Comparison of ENCODE assay signal across 8 mouse cellular contexts in the genomic region with DNA sequence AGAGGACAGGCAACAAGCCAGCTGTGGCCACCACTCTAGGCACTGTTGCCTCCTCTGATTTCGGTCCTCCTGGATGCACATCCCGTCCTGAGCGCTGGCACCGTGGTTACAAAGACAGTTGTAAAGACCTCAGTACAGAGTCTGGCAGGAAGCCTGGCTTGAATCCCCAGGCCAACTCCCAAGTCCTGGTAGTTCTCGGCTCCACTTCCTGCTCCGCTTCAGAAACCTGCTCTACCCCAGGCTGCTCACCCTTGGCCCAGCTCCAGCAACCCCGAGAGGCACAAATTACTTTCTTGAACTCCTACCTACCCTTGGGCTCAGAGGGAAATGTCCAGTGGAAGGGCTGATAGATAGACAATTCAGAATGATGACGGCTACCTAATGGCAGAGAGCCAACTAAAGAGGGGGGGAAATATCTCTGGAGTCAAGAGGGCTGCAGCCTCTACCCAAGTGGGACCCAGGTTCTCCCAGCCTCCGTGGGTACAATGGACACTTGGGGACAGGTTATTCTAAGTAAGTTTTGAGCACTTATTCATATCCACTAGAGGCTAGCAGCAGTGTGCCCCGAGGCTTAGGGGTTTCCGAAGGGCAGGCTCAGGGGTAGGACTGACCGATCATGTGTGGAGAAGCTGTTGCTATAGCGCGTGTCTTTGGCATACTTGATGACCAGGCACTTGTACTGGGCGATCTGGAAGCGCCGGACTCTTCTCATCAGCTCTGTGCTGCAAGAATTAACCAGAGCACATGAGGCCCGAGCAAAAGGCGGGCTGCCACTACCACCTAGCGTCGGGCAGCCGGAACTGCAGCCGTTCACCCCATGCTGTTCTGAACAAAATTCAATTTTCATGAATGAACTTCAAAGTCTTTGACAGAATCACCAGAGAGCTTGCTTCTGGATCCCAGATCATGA. TPM values are rescaled to one million over a fixed set of nuclear protein-coding genes. Genes with fewer than 3 reads are reported as not detected.
DNase-seq lines count a peak whose midpoint lies in the region; ATAC-seq lines count a peak whose summit lies in the region.

No protein-coding gene starts in this region.

- no peak overlapping the region for H3K27ac ChIP-seq in hindbrain, embryonic 12.5 days

- H3K9ac ChIP-seq in hindbrain, embryonic 12.5 days, result peak overlapping the region; percentile 57

- H3K36me3 ChIP-seq in hindbrain, embryonic 12.5 days, result peaks cover 6% of the 10 kb centered on the region; the same call in 1 of the 2 replicates

- no peaks in the 10 kb centered on the region for H3K9me3 ChIP-seq in hindbrain, embryonic 12.5 days (replicated peaks)

- peaks cover 40% of the 10 kb centered on the region for H3K4me1 ChIP-seq in hindbrain, embryonic 12.5 days

- DNase-seq in Muller cell, postnatal 12 days (ENCODE audit: inconsistent ontology term), result peak; percentile 88
- DNase-seq in cerebellum, postnatal 10 days, result peak; percentile 84 to 88
- DNase-seq in frontal cortex, postnatal 10 days (ENCODE audit: low spot score in 2 of 2), result peak; percentile 57 to 78
- peak; percentile 77 to 78 for DNase-seq in layer of hippocampus, postnatal 36 days
- DNase-seq in lung, postnatal 25 days (ENCODE audit: low spot score), result peak; percentile 85
- DNase-seq in retina, embryonic 14.5 days (ENCODE audit: low spot score), result peak; percentile 92
- DNase-seq in thymus, postnatal 4 days, result peak; percentile 88

- 26% methylated on average over 23 of the region's 23 CpGs for WGBS in hindbrain, embryonic 12.5 days

- H3K4me2 ChIP-seq in hindbrain, embryonic 12.5 days (replicated peaks), result peak overlapping the region; percentile 90

- peak overlapping the region; percentile 46 for H3K4me3 ChIP-seq in hindbrain, embryonic 12.5 days

- peak; percentile 78 for ATAC-seq in hindbrain, embryonic 12.5 days (ENCODE audit: low FRiP score)

- no peaks in the 10 kb centered on the region for H3K27me3 ChIP-seq in hindbrain, embryonic 12.5 days

RNA-seq across cellular contexts. Expression of gene Afmid, which starts 1.4 kb away (rescaled TPM):
- polyA plus RNA-seq in hindbrain, embryonic 12.5 days (2016; fragmentation: Nextera tagmentation; extraction: Ambion mirVana), result 2.9 and 4.6 TPM in 2 replicates
- 1 to 10 TPM; 3.8 to 4.0 TPM for total RNA-seq in layer of hippocampus, postnatal 36 days (2021)

RNA-seq across cellular contexts. Expression of gene Tk1, which starts 1.6 kb away (rescaled TPM):
- polyA plus RNA-seq in hindbrain, embryonic 12.5 days (2016; fragmentation: Nextera tagmentation; extraction: Ambion mirVana), result 57.9 and 59.0 TPM in 2 replicates
- under 1 TPM; 0.88 to 0.97 TPM for total RNA-seq in layer of hippocampus, postnatal 36 days (2021)

RNA-seq across cellular contexts. Expression of gene Gm20708, which starts 14.8 kb away (rescaled TPM):
- 0.47 and 0.50 TPM in 2 replicates for polyA plus RNA-seq in hindbrain, embryonic 12.5 days (2016; fragmentation: Nextera tagmentation; extraction: Ambion mirVana)
- 1 to 10 TPM; 1.5 to 1.7 TPM for total RNA-seq in layer of hippocampus, postnatal 36 days (2021)

RNA-seq across cellular contexts. Expression of gene Syngr2, which starts 14.8 kb away (rescaled TPM):
- polyA plus RNA-seq in hindbrain, embryonic 12.5 days (2016; fragmentation: Nextera tagmentation; extraction: Ambion mirVana), result 24.2 and 24.4 TPM in 2 replicates
- total RNA-seq in layer of hippocampus, postnatal 36 days (2021), result 10 to 100 TPM; 10.4 to 16.9 TPM

RNA-seq across cellular contexts. Expression of gene Birc5, which starts 24.7 kb away (rescaled TPM):
- 181 and 190 TPM in 2 replicates for polyA plus RNA-seq in hindbrain, embryonic 12.5 days (2016; fragmentation: Nextera tagmentation; extraction: Ambion mirVana)
- 1 to 10 TPM in 1 of 2 experiments, under 1 TPM in 1; 0.77 to 1.4 TPM for total RNA-seq in layer of hippocampus, postnatal 36 days (2021)
